Mouse (Mus musculus): ENCODE measurements around the gene Nudt1.
"Not testable (repeated sequence)": the region's sequence is repeated elsewhere in the genome, so short reads cannot be mapped to it uniquely, and the experiment has no call there.

Gene Nudt1

DNA sequence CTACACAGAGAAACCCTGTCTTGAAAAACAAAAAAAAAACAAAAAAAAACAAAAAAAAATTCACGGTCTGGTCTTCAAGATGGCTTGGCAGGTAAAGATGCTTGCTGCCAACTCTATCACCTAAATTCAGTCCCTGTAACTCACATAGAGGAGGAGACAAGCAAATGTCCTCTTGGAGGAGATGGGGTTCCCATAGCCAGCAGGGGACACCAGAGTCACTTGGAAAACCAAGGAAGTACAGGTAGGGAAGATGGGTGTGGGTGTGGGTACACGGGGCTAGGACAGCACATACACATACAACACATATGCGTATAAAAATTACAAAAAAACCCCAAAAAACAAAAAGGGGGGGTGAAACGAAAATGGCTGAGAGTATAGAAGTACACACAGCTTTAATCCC is 21.4 kb downstream of the Nudt1 start:
- DNase-seq (ENCODE audit: low spot score in 2 of 2): no peak

DNA sequence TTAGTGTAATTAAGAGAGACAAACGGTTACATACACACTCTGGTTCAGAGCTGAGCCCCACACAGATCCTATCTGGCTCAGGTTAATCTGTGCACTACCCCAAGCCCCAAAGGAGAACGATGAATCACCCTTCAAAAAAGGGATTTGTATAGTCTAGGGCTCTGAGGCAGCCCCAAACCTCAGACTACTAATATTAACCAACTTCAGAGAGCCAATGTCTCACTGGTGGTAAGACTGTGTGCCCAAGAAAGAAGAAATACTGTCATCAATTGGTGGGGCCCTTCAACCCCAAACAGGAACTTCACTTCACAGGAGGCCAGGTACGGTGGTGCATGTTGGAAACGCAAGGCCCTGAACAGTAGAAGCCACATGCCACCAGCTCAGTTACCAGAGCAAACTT is 23.8 kb downstream of the Nudt1 start:
- no peak for DNase-seq (ENCODE audit: low spot score in 2 of 2)

DNA sequence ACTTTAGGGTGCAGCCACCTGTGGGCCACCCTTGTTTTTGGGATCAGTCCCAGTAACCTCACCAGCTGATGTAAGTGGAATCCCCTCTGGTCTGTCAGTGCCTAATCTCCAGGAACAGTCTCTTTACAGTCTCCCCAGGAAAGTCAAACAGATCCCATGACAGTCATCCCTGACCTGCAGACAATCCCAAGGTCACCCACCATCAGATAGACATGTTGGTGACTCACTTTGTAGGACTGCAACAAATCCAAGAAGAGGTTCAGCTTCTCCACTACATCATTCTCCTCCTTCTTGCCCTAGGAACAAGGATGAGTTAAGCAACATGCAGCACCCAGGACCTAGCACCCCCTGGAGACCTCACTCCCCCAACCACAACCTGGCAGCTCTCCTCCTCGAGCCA is 24.6 kb downstream of the Nudt1 start:
- no peak for DNase-seq (ENCODE audit: low spot score in 2 of 2)

DNA sequence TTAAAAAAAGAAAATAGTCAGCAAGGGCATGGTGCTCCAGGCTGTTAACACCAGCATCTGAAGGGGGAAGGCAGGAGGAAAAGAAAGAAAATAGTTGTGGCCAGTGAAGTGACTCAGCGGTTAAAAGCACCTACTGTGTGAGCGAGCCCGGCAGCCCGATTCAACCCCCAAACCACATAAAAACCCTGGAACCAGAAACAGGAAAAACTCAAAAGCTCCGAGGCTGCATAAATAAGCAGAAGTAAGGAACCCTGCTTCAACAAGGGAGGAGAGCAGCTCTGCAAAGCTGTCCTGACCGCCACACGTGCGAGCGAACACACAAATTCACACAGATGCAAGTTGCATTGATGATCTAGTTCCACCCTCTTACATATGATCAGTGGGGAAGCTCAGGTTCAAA is 28.4 kb downstream of the Nudt1 start:
- DNase-seq (ENCODE audit: low spot score in 2 of 2): no peak

DNA sequence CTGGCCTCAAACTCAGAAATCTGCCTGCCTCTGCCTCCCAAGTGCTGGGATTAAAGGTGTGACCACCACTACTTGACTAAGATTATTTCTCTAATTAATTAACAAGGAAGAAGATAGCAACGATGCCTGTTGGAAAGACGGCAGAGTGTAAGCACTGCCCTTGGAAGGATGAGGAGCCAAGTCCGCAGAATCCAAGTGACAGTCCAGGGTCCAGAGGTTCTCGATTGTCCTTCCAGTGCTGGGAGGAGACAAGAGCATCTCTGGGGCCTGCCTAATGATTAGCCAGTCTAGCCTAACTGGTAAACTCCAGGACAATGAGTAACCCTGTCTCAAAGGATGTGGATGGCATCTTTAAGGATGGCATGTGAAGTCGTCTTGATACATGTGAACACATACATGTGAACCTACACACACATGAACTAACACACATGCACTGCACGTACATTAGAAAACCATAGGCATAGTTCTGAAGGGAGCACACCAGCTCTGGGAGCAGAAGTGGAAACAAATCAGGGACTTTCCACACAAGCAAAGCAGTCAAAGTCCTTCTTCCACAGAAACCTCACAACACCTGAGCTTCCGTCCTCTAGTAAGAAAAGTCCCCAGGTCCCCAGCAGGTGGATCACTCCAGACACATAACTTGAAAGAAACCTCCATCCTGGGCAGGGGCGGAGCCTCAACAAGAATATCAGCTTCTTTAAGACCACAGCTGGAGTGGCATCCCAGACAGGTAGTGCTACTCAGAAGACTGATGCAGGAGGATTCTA is 29.5 kb downstream of the Nudt1 start:
- DNase-seq (ENCODE audit: low spot score in 2 of 2): no peak

DNA sequence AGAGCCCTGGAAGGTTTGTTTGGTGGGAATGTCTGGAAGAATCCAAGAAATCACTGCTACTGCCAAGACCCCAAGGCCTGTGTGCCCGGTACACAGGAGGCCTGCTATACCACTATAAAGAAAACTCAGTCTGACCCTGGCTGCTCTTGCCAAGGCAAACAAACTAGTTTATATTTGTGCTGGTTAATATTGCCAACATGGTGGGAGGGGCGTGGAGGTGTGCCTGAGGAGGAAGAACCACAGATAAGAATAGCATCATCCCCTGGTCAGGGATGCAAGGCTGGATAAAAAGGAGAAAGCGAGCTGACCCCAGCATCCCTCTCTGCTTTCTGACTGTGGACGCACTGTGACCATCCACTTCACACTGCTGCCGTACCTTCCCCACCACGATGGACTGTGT is 30.9 kb downstream of the Nudt1 start:
- no peak for DNase-seq (ENCODE audit: low spot score in 2 of 2)

DNA sequence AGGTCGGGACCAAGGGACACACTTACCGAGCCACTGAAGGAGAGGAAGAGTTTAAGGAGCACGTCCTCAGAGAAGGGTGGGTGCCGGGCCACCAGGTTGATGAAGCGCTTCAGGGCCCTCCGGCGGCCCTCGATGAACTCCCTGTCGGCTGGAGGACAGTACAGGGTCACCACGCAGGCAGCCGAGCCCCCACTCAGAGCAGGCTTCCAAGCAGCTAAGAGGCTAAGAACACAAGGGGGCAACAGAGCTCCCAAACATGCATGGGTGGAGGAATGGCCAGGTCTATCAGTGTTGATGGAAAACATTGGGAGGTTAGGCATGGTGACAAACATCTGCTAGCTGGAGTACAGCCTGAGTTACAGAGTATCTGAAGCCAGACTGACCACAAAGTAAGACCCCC is 34.5 kb downstream of the Nudt1 start:
- no peak for DNase-seq (ENCODE audit: low spot score in 2 of 2)

DNA sequence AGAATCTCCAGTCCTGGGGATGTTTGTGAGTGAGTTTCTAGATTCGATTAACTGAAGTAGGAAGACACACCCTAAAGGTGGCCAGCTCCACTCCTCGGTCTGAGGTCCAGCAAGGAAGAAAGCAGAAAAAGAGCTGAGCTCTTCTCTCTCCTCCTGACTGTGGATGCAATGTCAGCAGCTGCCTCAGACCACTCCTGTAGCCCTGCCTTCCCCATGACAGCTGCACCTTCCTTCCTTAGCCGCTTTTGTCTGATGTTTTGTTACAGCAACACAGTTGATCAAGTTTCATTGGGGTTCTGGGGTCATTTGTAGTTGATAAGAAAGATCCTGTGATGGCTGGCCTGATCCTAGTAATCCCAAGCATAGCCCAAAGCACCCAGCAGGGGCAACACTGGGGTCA is 36.0 kb downstream of the Nudt1 start:
- no peak for DNase-seq (ENCODE audit: low spot score in 2 of 2)

DNA sequence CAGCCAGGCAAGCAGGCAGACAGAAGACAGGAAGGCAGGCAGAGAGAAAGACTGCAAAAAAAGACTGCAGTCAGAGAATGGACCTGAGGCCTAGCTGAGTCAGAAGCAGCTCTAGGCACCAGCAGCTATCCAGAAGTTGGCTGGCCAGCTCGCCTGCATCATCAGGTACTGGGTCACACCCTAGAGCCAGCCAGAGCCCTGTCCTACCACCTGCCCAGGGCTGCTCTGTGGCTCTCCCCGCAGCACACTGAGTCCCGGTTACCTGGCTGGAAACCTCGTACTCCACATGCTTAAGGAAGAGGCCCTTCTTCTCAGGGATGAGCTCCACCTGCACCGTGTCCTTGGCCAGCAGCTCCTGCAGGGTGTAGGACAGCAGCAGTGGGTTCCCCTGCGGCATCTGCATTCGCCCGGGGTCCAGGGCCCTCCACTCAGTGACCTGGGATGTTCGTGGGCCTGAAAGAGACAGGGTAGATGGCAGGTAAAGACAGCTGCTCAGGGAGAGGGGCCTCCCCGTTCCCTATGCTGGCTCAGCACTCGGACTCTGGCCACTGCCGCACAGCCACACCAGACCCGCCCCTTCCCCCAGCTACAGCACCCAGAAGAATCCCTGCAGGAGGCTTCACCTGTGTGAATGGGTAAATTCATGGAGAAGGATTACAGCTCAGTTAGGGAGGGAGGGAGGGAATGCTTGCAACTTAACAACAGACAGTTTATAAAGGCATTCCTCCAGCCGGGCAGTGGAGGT is 38.6 kb downstream of the Nudt1 start:
- no peak for DNase-seq (ENCODE audit: low spot score in 2 of 2)

DNA sequence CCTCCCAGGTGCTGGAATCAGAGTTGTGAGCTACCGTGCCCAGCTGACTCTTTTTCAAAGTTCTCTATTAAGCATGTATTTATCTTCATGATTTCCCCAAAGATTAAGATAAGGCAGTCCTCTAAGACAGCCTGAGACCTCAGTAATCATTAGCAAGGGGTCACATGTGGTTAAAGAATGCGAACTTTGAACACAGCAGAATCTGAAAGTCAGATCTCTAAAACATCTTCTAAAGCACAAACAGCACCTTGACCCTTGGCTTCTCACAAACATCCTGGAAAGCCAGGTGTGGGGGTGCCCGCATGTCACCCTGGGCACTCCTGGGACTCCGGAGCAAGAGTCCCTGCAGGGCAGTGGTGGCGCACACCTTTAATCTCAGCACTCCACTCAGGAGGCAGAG is 43.0 kb downstream of the Nudt1 start:
- no peak for DNase-seq (ENCODE audit: low spot score in 2 of 2)

DNA sequence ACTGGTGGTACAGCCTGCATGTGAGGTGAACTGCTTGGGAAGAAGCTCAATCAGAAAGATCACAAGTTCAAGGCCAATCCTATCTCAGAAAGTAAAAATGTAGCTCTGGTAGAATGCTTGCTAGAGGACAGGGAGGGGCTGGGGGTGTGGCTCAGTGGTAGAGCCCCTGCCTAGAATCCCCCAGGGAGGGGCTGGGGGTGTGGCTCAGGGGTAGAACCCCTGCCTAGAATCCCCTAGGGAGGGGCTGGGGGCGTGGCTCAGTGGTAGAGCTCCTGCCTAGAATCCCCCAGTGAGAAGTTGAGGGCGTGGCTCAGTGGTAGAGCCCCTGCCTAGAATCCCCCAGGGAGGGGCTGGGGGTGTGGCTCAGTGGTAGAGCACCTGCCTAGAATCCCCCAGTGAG is 46.7 kb downstream of the Nudt1 start:
- not testable (repeated sequence) for DNase-seq (ENCODE audit: low spot score in 2 of 2)

DNA sequence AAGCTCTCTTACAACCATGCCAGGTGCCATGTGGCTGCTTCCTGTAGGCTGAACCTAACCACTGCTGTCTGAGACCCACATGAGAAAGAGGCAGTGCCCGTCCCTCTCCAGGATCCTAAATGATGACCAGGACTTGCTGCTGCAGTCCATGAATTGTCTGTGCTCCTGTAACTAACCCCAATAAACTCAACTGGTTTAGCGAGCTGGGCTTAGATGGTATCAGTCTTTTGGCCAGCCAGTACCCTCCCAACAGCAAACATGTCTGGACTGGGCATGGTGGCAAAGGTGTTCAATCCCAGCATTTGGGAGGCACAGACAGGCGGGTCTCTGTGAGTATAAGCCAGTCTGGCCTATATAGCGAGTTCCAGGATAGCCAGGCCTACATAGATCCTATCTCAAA is 47.5 kb downstream of the Nudt1 start:
- no peak for DNase-seq (ENCODE audit: low spot score in 2 of 2)

DNA sequence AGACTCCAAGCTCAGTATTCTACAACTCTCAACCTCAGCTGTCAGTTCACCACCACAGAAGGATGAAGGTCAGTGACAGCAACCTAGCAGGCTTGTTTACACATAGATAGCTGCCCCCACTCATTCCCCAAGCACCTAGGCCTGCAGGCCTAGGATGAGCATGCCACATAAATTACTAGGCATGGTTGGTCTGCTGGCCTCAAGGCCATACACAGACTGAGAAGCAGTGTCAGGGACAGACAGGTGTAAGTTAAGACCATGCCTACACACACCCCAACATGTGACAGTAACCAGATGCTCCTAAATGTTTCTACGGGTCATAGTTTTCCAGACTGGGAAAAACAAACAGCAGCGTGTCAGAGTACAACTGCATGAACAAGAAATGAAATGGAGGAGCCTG is 48.0 kb downstream of the Nudt1 start:
- DNase-seq (ENCODE audit: low spot score in 2 of 2): no peak

DNA sequence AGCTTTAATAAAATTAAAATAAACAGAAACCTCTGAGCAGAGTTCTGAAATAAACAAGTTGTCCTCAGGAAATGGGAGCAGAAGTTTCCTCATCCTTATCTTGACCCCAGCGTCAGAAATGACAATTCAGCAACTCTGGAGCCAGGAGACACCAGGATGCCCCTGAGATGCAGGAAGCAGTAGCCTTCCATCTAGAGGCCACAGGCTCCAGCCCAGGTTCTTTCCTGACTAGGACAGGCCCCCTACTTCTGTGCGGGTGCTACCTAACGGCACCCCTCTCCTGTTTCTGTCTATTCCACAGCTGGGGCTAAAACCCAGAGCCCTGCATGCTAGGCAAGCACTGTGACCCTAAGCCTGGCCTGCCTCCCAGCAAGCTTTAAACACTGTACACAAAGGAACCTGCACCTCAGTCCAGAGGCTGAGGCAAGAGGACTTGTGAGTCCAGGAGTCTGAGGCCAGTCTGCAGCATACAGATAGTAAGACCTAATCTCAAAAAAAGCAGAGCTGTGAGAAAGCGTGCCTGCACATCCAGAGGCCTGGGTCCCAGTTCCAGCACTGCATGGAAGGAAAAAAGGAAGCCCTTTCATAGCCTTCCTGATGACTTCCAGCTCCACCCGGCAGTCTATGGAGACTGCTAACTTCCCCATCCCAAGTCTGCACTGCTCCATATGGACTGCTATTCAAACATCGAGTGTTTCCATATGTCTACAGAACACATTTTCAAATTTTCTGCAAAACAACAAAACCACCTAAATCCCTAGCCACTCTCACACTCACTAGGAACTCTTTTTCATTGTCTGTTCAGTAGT is 49.2 kb downstream of the Nudt1 start:
- DNase-seq (ENCODE audit: low spot score in 2 of 2): no peak

DNA sequence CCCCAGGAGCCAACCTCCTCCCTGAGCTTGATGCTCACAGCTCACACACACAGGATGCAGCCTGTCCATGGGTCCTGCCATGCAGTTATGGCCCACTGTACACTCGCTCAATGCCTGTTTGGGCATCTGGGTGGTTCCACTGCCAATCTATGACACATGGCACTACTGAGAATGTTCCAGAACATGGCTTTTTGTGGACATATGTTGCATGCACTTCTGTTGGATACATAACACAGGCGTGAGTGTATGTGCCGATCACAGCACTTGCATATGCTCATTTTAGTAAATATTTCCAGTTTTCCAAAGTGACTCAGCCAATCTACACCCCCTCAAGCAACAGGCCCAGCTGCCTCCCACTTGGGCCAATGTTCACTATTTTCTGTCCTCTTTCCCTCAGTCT is 50.2 kb downstream of the Nudt1 start:
- no peak for DNase-seq (ENCODE audit: low spot score in 2 of 2)

DNA sequence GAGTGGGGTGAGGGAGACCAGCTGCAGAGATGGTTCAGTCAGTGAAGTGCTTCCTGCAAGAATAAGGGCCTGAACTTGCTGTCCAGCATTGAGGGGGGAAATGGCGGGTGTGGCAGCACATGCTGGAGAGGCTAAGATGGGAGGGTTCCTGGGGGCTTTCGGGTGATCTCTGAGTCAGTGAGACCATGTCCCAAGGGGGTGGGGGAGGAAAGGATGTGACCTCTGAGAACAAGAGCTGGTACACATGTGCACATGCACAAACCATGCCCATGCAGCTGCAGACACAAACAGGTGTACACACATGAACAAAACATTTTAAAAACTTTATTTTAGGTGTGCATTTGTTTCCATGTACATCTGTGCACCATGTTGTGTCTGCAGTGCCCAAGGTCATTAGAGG is 52.3 kb downstream of the Nudt1 start:
- DNase-seq (ENCODE audit: low spot score in 2 of 2): no peak

DNA sequence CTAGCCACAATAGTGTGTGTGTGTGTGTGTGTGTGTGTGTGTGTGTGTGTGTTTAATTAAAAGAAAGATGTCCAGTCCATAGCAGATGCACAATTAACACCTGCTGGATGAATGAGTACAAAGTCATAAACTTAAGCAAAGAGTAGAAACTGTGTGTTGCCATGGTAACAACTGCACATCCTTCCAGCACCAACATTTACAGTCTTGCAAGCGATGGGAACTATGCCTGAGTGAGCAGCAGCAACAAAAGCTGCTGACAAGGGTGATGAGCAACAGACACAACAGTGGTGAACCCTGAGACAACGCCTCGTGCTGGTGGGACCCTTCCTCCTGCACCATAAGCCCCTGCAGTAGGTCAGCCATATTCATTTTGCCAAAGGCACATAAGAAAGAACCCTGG is 52.8 kb downstream of the Nudt1 start:
- no peak for DNase-seq (ENCODE audit: low spot score in 2 of 2)

DNA sequence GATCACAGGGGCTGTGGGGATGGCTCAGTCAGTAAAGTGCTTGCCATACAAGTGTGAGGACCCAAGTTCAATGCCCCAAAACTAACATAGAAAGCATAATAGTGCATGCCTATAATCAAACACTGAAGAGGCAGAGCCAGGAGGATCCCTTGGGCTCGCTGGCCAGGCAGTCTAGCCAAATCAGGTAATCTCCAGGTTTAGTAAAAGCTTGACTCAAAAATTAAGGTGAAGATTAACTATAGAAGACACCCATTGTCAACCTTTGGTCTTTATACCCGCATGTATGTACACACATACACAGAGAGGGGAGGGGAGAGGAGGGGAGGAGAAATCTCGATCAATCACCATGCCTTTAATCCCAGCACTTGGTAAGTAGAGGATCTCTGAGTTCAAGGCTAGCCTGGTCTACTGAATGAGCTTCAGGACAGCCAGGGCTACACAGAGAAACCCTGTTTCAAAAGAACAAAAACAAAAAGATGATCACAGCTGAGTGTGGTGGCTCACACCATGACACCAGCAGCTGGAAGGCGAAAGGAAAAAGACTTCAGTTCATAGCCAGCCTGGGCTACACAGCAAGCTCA is 53.9 kb downstream of the Nudt1 start:
- no peak for DNase-seq (ENCODE audit: low spot score in 2 of 2)

DNA sequence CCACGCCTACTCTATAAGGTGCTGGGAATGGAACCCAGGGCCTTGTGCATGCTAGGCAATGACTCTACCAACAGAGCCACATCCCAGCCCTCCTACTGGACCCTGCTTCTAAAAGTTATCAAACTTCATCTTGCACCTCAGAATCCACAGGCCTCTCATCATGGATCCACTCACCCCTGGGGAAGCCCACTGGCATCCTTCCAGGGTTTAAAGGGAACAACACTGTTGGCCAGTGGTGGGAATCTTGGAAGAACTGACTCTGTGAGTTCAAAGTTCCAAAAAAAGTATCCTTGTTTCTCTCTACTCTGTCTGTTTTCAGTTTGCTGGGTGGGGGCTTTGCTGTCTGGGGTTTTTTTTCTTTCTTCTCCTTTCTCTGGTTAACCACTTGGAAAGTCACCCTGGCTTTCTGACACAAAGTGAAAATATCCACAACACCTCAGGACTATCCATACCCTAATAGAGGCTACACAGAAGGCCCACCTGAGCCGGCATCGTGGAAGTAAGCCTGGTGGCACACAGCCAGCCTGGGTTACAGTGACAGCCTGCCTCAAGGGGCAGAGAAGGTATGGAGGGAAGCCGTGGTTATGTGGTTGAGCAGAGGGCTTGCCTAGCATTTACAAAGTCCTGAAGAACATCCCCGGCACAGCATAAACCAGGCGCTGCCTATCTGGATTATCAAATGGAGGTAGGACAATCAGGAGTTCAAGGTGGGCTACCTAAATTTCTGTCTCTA is 56.8 kb downstream of the Nudt1 start:
- no peak for DNase-seq (ENCODE audit: low spot score in 2 of 2)

DNA sequence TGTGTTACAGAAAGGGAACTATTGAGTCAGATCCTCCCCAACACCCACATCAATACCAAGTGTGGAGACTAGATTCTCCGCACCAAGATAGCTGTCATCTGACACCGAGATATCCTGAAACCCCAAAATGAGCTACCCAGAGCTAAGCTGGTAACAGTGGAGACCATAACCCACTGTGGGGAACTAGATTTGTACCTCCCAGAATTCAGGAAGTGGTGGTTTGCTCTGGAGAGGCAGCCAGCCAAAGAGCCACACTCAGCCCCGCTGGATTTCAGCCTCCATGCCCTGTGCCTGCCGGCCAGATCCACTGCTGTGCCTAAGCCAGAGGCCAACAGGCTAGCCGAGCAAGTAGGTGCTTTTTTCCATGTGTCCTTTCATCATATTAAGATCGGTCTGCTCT is 57.8 kb downstream of the Nudt1 start:
- no peak for DNase-seq (ENCODE audit: low spot score in 2 of 2)

DNA sequence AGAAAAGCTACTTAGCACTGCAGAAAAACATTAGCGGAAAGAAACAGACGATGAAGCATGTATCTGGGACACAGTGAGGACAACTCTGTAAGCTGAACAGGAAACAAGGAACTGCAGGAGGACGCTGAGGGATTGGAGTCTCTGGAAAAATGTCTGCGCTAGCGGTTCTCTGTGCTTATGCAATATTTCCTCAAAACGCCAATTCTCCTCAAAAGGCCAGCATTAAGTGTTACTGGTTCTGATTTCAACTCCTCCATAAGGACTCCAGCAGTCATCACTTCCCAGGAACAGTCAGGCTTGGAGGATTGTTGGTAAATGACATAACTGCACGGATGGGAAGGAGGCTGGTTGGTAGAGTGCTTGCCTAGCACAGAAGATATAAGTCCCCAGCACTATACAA is 59.7 kb downstream of the Nudt1 start:
- no peak for DNase-seq (ENCODE audit: low spot score in 2 of 2)

DNA sequence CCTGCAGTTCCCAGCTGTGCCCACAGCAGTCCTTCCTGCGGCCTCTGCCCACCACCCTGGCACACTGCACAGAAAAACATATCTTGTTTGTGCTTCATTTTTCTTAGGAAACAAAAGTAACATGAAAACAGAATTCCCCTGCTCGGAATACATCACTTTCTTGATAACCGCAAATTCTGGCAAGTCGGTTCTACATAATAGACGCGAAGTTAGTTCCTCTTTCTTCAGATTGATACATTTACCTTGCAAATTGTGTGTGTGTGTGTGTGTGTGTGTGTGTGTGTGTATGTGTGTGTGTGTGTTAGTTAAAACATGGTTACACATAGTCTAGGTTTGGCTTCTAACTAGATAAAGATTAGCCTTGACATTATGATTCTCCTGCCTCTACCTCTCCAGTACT is 61.2 kb downstream of the Nudt1 start:
- DNase-seq (ENCODE audit: low spot score in 2 of 2): no peak

All from frontal cortex, postnatal 25 days (tissue).